Mouse (Mus musculus) thymus, adult 2 months (tissue): ENCODE data around the gene Zfp445. TPM values are rescaled to one million over a fixed set of nuclear protein-coding genes. Genes with fewer than 3 reads are reported as not detected.

ENCODE experiments used
- DNase-seq: peaks from one replicate; pipeline ENCODE4 v3.0.0; 2021
- H3K27ac ChIP-seq: fragments of 200-500 bp; 2 replicates; pipeline ENCODE4 v1.5.1; 2012; ENCODE audit warnings: low read length, control low read depth; ENCODE audit not compliant: control insufficient read depth, insufficient read depth
- H3K27me3 ChIP-seq: fragments of 200-500 bp; 2 replicates; pipeline ENCODE4 v1.6.1; 2012; ENCODE audit warnings: mild to moderate bottlenecking, low read length, moderate library complexity, mixed read lengths; ENCODE audit not compliant: control insufficient read depth, insufficient read depth
- H3K36me3 ChIP-seq: fragments of 200-500 bp; 2 replicates; pipeline ENCODE4 v1.6.1; 2012; ENCODE audit warnings: mild to moderate bottlenecking, low read length, moderate library complexity; ENCODE audit not compliant: control insufficient read depth, insufficient read depth
- H3K4me1 ChIP-seq: fragments of 200-500 bp; replicated peaks from 2 replicates; pipeline ENCODE4 v1.6.1; 2012; ENCODE audit warnings: low read length; ENCODE audit not compliant: control insufficient read depth, insufficient read depth
- H3K4me3 ChIP-seq: fragments of 200-500 bp; 2 replicates; pipeline ENCODE4 v1.5.1; 2012; ENCODE audit warnings: mild to moderate bottlenecking, low read length, control low read depth, moderate library complexity; ENCODE audit not compliant: control insufficient read depth, insufficient read depth
- CTCF ChIP-seq: fragments of 200-500 bp; IDR thresholded peaks from 2 replicates; pipeline ENCODE4 v1.5.1; 2012; ENCODE audit warnings: mild to moderate bottlenecking, control low read depth, low read length, moderate library complexity, borderline replicate concordance; ENCODE audit not compliant: control insufficient read depth, poor library complexity, insufficient read depth; ENCODE audit errors: extremely low read depth
- POLR2A ChIP-seq: fragments of 200-500 bp; IDR thresholded peaks from 2 replicates; pipeline ENCODE4 v1.6.1; 2012; ENCODE audit warnings: mild to moderate bottlenecking, low read length, control low read depth, moderate library complexity; ENCODE audit not compliant: control insufficient read depth, poor library complexity, insufficient read depth; ENCODE audit errors: extremely low read depth
- WGBS: fragments of 180-500 bp; shearing (Covaris S2); methylation state at CpG from one replicate; pipeline ENCODE4 v1.1.7; 2018; 5-methylcytosine and 5-hydroxymethylcytosine counted together
- polyA plus RNA-seq: library from polyadenylated mRNA; depleted of rRNA; stranded (reverse); fragments of >200 nt; gene quantifications from 2 replicates; pipeline ENCODE4 v1.2.3, GENCODE M21; 2012; rRNA removed

Gene Zfp445
- polyA plus RNA-seq, 1 experiment: 56.2 TPM

DNA sequence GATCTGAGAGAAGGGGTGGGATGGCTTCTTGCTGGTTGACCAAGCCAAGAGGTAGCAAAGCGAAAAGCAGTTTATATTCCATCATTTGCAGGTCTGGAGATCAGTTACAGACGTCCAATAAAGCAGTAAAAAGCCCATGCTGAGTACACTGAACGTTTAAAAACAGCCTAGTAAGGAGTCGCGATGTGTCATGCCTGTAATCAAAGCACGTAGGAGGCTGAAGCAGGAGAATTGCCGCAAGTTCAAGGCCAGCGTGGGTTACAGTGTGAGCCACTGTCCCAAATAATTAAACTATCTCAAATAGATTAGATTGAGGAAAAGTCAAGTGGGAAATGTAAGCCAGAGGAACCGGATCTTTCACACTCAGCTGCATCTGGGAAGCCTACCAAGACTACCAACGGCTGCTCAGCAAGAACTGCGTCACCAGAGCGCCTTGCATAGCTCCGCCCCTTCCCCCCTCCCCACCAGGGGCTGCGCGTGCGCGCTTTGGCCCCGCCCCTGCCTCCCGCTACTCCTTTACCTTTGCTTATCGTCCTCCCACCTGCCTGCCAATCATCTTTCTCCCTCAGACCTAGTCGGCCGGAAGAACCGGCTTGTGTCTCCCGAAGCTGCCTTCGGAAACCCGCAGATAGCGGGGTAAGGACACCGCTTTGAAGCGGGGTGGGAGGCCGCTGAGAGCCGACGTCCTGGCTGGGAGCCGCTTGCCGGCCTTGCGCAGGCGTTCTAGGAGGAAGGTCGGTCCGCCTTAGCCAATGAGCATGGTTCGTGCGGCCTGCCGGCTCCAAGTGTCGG, 60.6 kb downstream of the Zfp445 start, which contains the start of gene Tcaim:
TSS of gene Tcaim (plus strand) at position 487 of the 792 bp plus-strand sequence.
- Histone ChIP-seq H3K4me1 (peaks cover 8% of the 10 kb centered on the region; the same call in 1 of the 2 replicates), H3K36me3 (no peaks in the 10 kb centered on the region), H3K27me3 (no peaks in the 10 kb centered on the region), H3K4me3 (peak within 1 kb of the TSS; percentile 70), H3K27ac (peak within 1 kb of the TSS; percentile 50)
- WGBS: 9% methylated on average over 41 of the region's 42 CpGs
- TF ChIP-seq POLR2A: peak; percentile 86
- TF ChIP-seq CTCF: no peak; the same call in 1 of the 2 replicates
- peak; percentile 92 for DNase-seq

Other genes with a start within 250 kb of the Zfp445 start
- not detected in 2 replicates for gene Topaz1, start 118.7 kb downstream of the Zfp445 start, polyA plus RNA-seq
- gene Tcaim, start 60.5 kb downstream of the Zfp445 start, polyA plus RNA-seq: 3.6 and 4.5 TPM in 2 replicates
- gene Gm35549, start 22.0 kb downstream of the Zfp445 start, polyA plus RNA-seq: not detected in 2 replicates
- gene Zkscan7, start 19.7 kb upstream of the Zfp445 start, polyA plus RNA-seq: 2.8 and 3.0 TPM in 2 replicates
- 0.20 and 0.23 TPM in 2 replicates for gene Zfp105, start 57.1 kb upstream of the Zfp445 start, polyA plus RNA-seq
- 2.9 and 3.2 TPM in 2 replicates for gene 1110059G10Rik, start 85.0 kb upstream of the Zfp445 start, polyA plus RNA-seq
- gene Kif15, start 85.0 kb upstream of the Zfp445 start, polyA plus RNA-seq: 40.1 and 62.8 TPM in 2 replicates
- gene Tmem42, start 155.3 kb upstream of the Zfp445 start, polyA plus RNA-seq: 15.7 and 18.5 TPM in 2 replicates
- gene Tgm4, start 168.7 kb upstream of the Zfp445 start, polyA plus RNA-seq: 0.18 and 0.36 TPM in 2 replicates
- gene Zdhhc3, start 247.2 kb upstream of the Zfp445 start, polyA plus RNA-seq: 173 and 229 TPM in 2 replicates
- gene Exosc7, start 247.2 kb upstream of the Zfp445 start, polyA plus RNA-seq: 40.4 and 41.3 TPM in 2 replicates